Mouse (Mus musculus): Measurements from ENCODE around the gene Slc7a7. TPM values are rescaled to one million over a fixed set of nuclear protein-coding genes. Genes with fewer than 3 reads are reported as not detected.

Gene Slc7a7
- polyA plus RNA-seq, 1 experiment from 2014 or later, result 19.0 TPM

GRCm38 (mm10) chr14:54445476-54445875 lies 27.9 kb upstream of the Slc7a7 start:
- no peaks in the 10 kb centered on the region for H3K27me3 ChIP-seq (ENCODE audit: control insufficient read depth, insufficient read depth, low read length)
- WGBS, result 53% methylated on average over 3 of the region's 3 CpGs
- H3K4me1 ChIP-seq (ENCODE audit: control insufficient read depth, insufficient read depth, low read length), result peaks cover 16% of the 10 kb centered on the region
- peak overlapping the region; percentile 35; the same call in 1 of the 2 replicates for H3K27ac ChIP-seq (ENCODE audit: low read length)
- no peaks in the 10 kb centered on the region for H3K9me3 ChIP-seq (replicated peaks; ENCODE audit: control insufficient read depth, low read length)
- no peak overlapping the region for H3K9ac ChIP-seq (ENCODE audit: low read length)
- H3K4me3 ChIP-seq (replicated peaks; ENCODE audit: low read length), result no peak overlapping the region
- H3K36me3 ChIP-seq (ENCODE audit: control insufficient read depth, insufficient read depth, low read length), result 0 out of 2 replicates have a peak, but pooled peaks cover under 1% of the 10 kb centered on the region
- H3K4me2 ChIP-seq (ENCODE audit: low read depth, low read length), result no peak overlapping the region
- ATAC-seq (ENCODE audit: insufficient read depth, low FRiP score), result no peak

DNA sequence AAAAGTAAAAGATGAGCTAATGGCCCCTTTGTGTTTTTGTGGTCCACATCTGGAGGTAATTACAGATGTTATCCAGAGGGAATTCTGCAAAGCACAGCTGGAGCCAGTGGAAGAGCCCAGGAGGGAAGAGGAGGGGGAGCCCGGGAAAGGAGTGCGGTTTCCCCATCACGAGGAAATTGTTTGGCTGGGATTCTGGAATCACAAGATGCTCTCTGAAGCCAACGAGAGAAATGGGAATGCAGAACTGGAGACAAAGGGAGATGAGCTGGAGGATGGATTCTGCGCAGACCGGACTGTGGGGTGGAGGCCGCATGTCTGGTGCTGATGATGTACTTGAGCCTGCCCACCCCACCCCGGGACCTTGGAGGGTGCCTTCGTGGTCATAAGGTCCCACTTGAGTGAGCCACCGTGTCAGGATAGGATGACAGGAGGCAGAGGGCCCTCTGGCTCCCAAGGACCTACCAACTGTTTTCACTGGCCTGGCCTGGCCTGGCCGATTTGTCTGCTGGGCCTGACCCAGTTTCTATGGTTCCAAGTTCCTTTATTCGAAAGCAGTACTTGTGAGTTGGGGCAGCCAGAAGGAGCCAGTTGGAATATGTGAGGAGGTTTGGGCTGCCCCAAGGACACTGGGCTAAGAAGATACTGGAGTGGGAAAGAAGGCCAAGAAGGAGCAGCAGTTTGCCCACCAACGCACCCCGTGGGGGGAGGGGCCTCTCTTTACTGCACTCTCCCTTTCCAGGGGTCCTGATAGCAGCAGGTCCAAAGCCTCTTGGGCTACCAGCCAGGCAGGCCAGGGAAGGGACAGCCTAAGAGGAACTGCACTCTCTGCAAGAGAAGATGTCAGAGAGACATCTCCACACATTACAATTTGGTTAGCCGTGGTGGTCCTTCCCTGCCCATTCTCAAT lies 26.4 kb upstream of the Slc7a7 start:
- Histone ChIP-seq H3K27ac (ENCODE audit: low read length) (peak overlapping the region; percentile 94), H3K36me3 (ENCODE audit: control insufficient read depth, insufficient read depth, low read length) (peaks cover 8% of the 10 kb centered on the region), H3K9ac (ENCODE audit: low read length) (no peak overlapping the region; the same call in 1 of the 2 replicates), H3K4me2 (ENCODE audit: low read depth, low read length) (0 out of 2 replicates have a peak overlapping the region, but pooled peaks have one; percentile 14), H3K4me3 (replicated peaks; ENCODE audit: low read length) (no peak overlapping the region), H3K27me3 (ENCODE audit: control insufficient read depth, insufficient read depth, low read length) (no peaks in the 10 kb centered on the region), H3K4me1 (ENCODE audit: control insufficient read depth, insufficient read depth, low read length) (peaks cover 16% of the 10 kb centered on the region), H3K9me3 (replicated peaks; ENCODE audit: control insufficient read depth, low read length) (no peaks in the 10 kb centered on the region)
- peak; percentile 69; the same call in 1 of the 2 replicates for ATAC-seq (ENCODE audit: insufficient read depth, low FRiP score)
- WGBS, result 56% methylated on average over 15 of the region's 15 CpGs

- H3K4me2 ChIP-seq (ENCODE audit: low read depth, low read length), result peak overlapping the region; percentile 14; the same call in 1 of the 2 replicates
- peak overlapping the region; percentile 37; the same call in 1 of the 2 replicates for H3K9ac ChIP-seq (ENCODE audit: low read length)
- peaks cover 16% of the 10 kb centered on the region for H3K4me1 ChIP-seq (ENCODE audit: control insufficient read depth, insufficient read depth, low read length)
- H3K27me3 ChIP-seq (ENCODE audit: control insufficient read depth, insufficient read depth, low read length), result no peaks in the 10 kb centered on the region
- H3K27ac ChIP-seq (ENCODE audit: low read length), result peak overlapping the region; percentile 94
- no peak overlapping the region for H3K4me3 ChIP-seq (replicated peaks; ENCODE audit: low read length)
- WGBS, result 17% methylated on average over 3 of the region's 3 CpGs
- no peaks in the 10 kb centered on the region for H3K9me3 ChIP-seq (replicated peaks; ENCODE audit: control insufficient read depth, low read length)
- ATAC-seq (ENCODE audit: insufficient read depth, low FRiP score), result peak; percentile 86
- peaks cover 8% of the 10 kb centered on the region for H3K36me3 ChIP-seq (ENCODE audit: control insufficient read depth, insufficient read depth, low read length)
These were observed 25.6 kb upstream of the Slc7a7 start for GRCm38 (mm10) chr14:54443196-54443595.

- H3K27ac ChIP-seq (ENCODE audit: low read length), result peak overlapping the region; percentile 94
- no peak overlapping the region for H3K9ac ChIP-seq (ENCODE audit: low read length)
- no peaks in the 10 kb centered on the region for H3K9me3 ChIP-seq (replicated peaks; ENCODE audit: control insufficient read depth, low read length)
These were observed 25.0 kb upstream of the Slc7a7 start for GRCm38 (mm10) chr14:54442548-54442947.

DNA sequence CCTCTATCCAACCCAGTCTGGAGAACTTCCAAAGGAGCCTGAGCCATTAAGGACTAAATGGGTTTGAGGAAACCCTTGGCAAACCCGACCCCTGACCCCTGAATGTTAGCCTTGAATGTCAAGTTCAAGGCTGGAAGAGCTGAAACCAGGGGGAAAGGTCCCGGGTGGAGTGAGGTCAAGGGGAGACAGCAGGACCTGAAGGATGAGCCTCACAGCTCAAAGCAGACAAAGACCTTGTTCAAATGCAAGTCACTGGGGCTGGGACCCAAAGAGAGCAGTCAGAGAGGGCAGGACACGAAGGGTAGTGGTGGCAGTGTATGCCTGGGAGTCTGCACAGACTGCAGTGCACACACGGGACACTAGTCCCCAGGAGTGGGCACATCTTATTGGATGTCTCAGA lies 23.8 kb upstream of the Slc7a7 start:
- Histone ChIP-seq H3K9me3 (replicated peaks; ENCODE audit: control insufficient read depth, low read length) (no peaks in the 10 kb centered on the region), H3K4me2 (ENCODE audit: low read depth, low read length) (no peak overlapping the region), H3K4me1 (ENCODE audit: control insufficient read depth, insufficient read depth, low read length) (peaks cover 16% of the 10 kb centered on the region), H3K4me3 (replicated peaks; ENCODE audit: low read length) (no peak overlapping the region), H3K36me3 (ENCODE audit: control insufficient read depth, insufficient read depth, low read length) (peaks cover 16% of the 10 kb centered on the region), H3K9ac (ENCODE audit: low read length) (no peak overlapping the region), H3K27me3 (ENCODE audit: control insufficient read depth, insufficient read depth, low read length) (no peaks in the 10 kb centered on the region), H3K27ac (ENCODE audit: low read length) (no peak overlapping the region)
- no peak for ATAC-seq (ENCODE audit: insufficient read depth, low FRiP score)
- 73% methylated on average over 4 of the region's 4 CpGs for WGBS

More at GRCm38 (mm10) chr14:54442548-54442947, 25.0 kb upstream of the Slc7a7 start:
- Histone ChIP-seq H3K4me3 (replicated peaks; ENCODE audit: low read length) (no peak overlapping the region), H3K4me1 (ENCODE audit: control insufficient read depth, insufficient read depth, low read length) (peaks cover 16% of the 10 kb centered on the region), H3K27me3 (ENCODE audit: control insufficient read depth, insufficient read depth, low read length) (no peaks in the 10 kb centered on the region), H3K36me3 (ENCODE audit: control insufficient read depth, insufficient read depth, low read length) (peaks cover 8% of the 10 kb centered on the region), H3K4me2 (ENCODE audit: low read depth, low read length) (no peak overlapping the region)
- no peak for ATAC-seq (ENCODE audit: insufficient read depth, low FRiP score)
- WGBS, result 79% methylated on average over 3 of the region's 3 CpGs

DNA sequence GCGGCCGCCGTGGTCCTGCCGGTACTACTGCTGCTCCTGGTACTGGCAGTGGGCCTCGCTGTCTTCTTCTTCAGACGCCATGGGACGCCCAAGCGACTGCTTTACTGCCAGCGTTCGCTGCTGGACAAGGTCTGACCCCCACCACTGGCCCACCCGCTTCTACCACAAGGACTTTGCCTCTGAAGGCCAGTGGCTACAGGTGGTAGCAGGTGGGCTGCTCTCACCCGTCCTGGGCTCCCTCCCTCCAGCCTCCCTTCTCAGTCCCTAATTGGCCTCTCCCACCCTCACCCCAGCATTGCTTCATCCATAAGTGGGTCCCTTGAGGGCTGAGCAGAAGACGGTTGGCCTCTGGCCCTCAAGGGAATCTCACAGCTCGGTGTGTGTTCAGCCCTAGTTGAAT lies 23.0 kb upstream of the Slc7a7 start:
- ATAC-seq (ENCODE audit: insufficient read depth, low FRiP score), result no peak

DNA sequence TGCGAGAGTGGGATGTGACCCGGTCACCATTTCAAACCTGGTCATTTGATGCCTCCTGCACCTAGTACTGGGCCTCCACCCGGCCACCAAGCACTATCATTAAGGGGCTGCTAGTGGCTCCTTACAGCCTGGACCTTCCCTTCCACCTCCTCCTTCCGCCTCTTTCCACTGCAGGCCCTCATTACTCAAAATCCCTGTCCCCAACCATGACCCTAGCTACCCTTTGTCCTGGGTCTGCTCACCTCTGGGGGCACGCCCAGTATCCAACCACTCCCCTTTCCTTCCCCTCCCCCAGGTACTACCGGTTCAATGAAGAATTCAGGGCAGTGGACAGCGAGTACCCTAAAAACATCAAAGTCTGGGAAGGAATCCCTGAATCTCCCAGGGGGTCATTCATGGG lies 22.0 kb upstream of the Slc7a7 start:
- Histone ChIP-seq H3K36me3 (ENCODE audit: control insufficient read depth, insufficient read depth, low read length) (peaks cover 16% of the 10 kb centered on the region), H3K9ac (ENCODE audit: low read length) (no peak overlapping the region), H3K9me3 (replicated peaks; ENCODE audit: control insufficient read depth, low read length) (no peaks in the 10 kb centered on the region), H3K4me3 (replicated peaks; ENCODE audit: low read length) (no peak overlapping the region), H3K4me2 (ENCODE audit: low read depth, low read length) (no peak overlapping the region), H3K27me3 (ENCODE audit: control insufficient read depth, insufficient read depth, low read length) (no peaks in the 10 kb centered on the region), H3K4me1 (ENCODE audit: control insufficient read depth, insufficient read depth, low read length) (peaks cover 22% of the 10 kb centered on the region), H3K27ac (ENCODE audit: low read length) (no peak overlapping the region)
- WGBS, result 69% methylated on average over 7 of the region's 7 CpGs
- no peak for ATAC-seq (ENCODE audit: insufficient read depth, low FRiP score)

More for the DNA sequence above, 23.0 kb upstream of the Slc7a7 start:
- Histone ChIP-seq H3K4me2 (ENCODE audit: low read depth, low read length) (no peak overlapping the region), H3K27me3 (ENCODE audit: control insufficient read depth, insufficient read depth, low read length) (no peaks in the 10 kb centered on the region), H3K4me1 (ENCODE audit: control insufficient read depth, insufficient read depth, low read length) (peaks cover 16% of the 10 kb centered on the region), H3K36me3 (ENCODE audit: control insufficient read depth, insufficient read depth, low read length) (peaks cover 16% of the 10 kb centered on the region), H3K27ac (ENCODE audit: low read length) (no peak overlapping the region), H3K4me3 (replicated peaks; ENCODE audit: low read length) (no peak overlapping the region), H3K9me3 (replicated peaks; ENCODE audit: control insufficient read depth, low read length) (no peaks in the 10 kb centered on the region), H3K9ac (ENCODE audit: low read length) (no peak overlapping the region)
- 89% methylated on average over 14 of the region's 14 CpGs for WGBS

DNA sequence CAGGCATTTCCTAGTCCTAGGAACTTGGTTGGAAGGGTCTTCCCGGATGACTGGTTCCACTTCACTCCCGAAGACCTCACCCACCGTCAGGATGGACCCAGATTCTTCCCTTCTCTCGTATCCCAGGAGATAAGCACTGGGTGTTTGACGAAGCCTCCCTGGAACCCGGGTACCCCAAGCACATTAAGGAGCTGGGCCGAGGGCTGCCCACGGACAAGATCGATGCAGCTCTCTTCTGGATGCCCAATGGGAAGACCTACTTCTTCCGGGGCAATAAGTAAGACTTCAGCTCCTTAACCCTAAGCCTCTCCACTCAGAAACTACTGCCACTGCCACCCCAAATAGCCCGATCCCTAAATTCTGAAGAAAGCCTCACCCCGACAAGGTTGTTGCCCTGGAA lies 21.6 kb upstream of the Slc7a7 start:
- 86% methylated on average over 12 of the region's 12 CpGs for WGBS
- Histone ChIP-seq H3K4me1 (ENCODE audit: control insufficient read depth, insufficient read depth, low read length) (peaks cover 24% of the 10 kb centered on the region), H3K27me3 (ENCODE audit: control insufficient read depth, insufficient read depth, low read length) (no peaks in the 10 kb centered on the region), H3K9ac (ENCODE audit: low read length) (no peak overlapping the region), H3K9me3 (replicated peaks; ENCODE audit: control insufficient read depth, low read length) (no peaks in the 10 kb centered on the region), H3K27ac (ENCODE audit: low read length) (no peak overlapping the region), H3K4me3 (replicated peaks; ENCODE audit: low read length) (no peak overlapping the region), H3K4me2 (ENCODE audit: low read depth, low read length) (no peak overlapping the region), H3K36me3 (ENCODE audit: control insufficient read depth, insufficient read depth, low read length) (peaks cover 16% of the 10 kb centered on the region)
- ATAC-seq (ENCODE audit: insufficient read depth, low FRiP score), result no peak

- 83% methylated on average over 11 of the region's 11 CpGs for WGBS
- Histone ChIP-seq H3K9me3 (replicated peaks; ENCODE audit: control insufficient read depth, low read length) (no peaks in the 10 kb centered on the region), H3K4me1 (ENCODE audit: control insufficient read depth, insufficient read depth, low read length) (peaks cover 30% of the 10 kb centered on the region), H3K27me3 (ENCODE audit: control insufficient read depth, insufficient read depth, low read length) (no peaks in the 10 kb centered on the region), H3K4me3 (replicated peaks; ENCODE audit: low read length) (no peak overlapping the region), H3K27ac (ENCODE audit: low read length) (no peak overlapping the region), H3K9ac (ENCODE audit: low read length) (no peak overlapping the region), H3K36me3 (ENCODE audit: control insufficient read depth, insufficient read depth, low read length) (peaks cover 14% of the 10 kb centered on the region), H3K4me2 (ENCODE audit: low read depth, low read length) (no peak overlapping the region)
- no peak for ATAC-seq (ENCODE audit: insufficient read depth, low FRiP score)
These were observed 17.8 kb upstream of the Slc7a7 start for GRCm38 (mm10) chr14:54435194-54435918.

Measured in stomach, embryonic 16.5 days (tissue).